Mouse (Mus musculus) megakaryocyte, adult 5-6 weeks (primary cell): ENCODE data around the gene Tmem19. TPM values are rescaled to one million over a fixed set of nuclear protein-coding genes. Genes with fewer than 3 reads are reported as not detected.
"Not testable (repeated sequence)": the region's sequence is repeated elsewhere in the genome, so short reads cannot be mapped to it uniquely, and the experiment has no call there.

ENCODE experiments used
- ATAC-seq: 2 replicates; pipeline ENCODE4 v1.8.0; 2016; ENCODE audit warnings: mild to moderate bottlenecking, inconsistent platforms; ENCODE audit not compliant: poor library complexity, severe bottlenecking
- total RNA-seq, 2 experiments: library from RNA; stranded (forward) in 1 of 2; stranded (reverse) in 1 of 2; fragments of 153-499, 151-499 nt in 1 of 2; fragments of 221-1000, 200-1000 nt in 1 of 2; gene quantifications; 2 replicates each; pipeline versions ENCODE4 v1.2.3 to v1.2.4; 2015 to 2017

The Tmem19 gene
- total RNA-seq, 2 experiments from 2014 or later: 16.6 to 20.2 TPM

- ATAC-seq: no peak
Measured at GRCm38 (mm10) chr10:115349509-115349908, 12.8 kb downstream of the Tmem19 start.

GRCm38 (mm10) chr10:115349029-115349428 is 13.3 kb downstream of the Tmem19 start:
- no peak for ATAC-seq

DNA sequence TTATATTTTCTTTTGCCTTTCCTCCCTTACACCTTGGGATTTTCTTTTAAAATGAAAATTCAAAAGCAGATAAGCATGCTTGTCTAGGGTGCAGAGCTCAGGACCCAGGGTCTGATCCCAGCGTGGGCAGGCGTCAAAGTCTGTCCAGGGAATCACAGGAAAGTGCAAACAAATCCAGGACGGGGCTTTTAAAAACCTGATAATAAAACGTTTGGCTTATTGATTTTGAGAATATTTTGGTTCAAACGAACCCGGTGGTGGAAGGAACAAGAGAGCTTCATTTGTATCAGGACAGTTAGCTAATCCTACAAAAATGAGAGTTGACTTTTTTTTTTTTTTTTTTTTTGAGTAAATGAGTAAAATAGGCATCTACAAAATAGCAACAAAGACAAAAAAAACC is 14.2 kb downstream of the Tmem19 start:
- no peak for ATAC-seq

DNA sequence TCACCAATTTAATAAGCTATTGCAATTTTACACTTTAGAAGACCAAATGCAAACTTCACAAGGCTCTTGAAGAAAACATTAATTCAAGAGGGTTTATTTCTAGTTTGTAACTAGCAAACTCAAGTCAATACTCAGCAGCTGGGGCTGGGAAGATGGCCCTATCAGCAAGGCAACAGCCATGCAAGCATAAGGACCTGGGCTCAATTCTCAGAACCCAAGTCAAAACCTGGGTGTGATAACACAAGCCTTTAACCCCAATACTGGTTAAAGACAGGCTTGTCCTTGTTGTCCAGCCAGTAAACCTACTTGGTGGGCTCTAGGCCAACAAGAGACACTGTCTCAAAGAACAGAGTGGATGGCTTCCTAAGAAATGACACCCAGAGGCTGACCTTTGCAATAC is 15.9 kb downstream of the Tmem19 start:
- no peak for ATAC-seq

DNA sequence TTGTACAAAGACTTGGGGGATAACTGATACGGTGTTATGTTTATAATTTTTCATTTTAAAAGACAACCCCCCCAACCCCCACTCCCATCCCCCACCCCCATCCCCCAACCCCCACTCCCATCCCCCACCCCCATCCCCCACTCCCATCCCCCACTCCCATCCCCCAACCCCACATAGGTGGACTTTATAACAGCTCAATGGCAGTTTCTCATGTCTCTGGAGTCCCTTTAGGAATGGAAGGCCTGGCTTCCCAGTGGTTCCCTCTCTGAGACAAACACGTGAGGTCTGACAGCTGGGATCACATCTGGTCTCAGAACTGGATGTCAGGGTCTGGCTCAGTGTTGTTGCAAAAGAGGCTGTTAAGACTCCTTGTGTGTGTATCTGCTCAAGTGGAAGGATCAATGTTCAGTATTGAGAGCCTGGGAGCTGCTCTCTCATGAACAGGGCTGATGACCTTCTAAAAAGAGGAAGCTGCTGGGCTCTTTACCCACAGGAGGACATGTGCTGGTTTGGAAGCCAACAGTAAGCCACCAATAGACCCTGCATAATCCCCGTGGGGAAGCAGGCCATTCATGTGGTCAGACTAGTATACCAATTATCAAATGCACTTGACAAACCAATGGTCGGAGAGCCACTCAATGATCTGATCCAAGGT is 19.4 kb downstream of the Tmem19 start:
- ATAC-seq: peak; percentile 78

GRCm38 (mm10) chr10:115339820-115340328 is 22.4 kb downstream of the Tmem19 start:
- peak; percentile 44; the same call in 1 of the 2 replicates for ATAC-seq

GRCm38 (mm10) chr10:115336901-115337300 is 25.4 kb downstream of the Tmem19 start:
- no peak for ATAC-seq

DNA sequence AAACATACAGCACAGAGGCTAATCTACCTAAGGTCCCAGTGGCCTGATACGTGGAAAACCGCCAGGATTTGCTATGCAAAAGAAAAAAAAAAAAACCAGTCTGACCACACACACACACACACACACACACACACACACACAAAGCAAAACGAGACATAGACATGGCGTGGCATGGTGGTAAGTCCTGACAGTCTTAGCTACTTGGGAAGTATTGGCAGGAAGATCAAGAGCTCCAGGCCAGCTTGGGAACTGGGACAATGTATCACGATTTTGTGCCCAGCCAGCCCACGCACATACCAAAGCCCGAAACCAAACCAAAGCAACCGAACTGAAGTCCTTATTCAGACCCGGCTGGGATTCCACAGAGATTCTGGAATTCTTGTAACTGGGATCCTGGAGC is 28.8 kb downstream of the Tmem19 start:
- no peak for ATAC-seq

GRCm38 (mm10) chr10:115332997-115333396 is 29.3 kb downstream of the Tmem19 start:
- no peak for ATAC-seq

GRCm38 (mm10) chr10:115332420-115332952 is 29.8 kb downstream of the Tmem19 start:
- ATAC-seq: no peak

DNA sequence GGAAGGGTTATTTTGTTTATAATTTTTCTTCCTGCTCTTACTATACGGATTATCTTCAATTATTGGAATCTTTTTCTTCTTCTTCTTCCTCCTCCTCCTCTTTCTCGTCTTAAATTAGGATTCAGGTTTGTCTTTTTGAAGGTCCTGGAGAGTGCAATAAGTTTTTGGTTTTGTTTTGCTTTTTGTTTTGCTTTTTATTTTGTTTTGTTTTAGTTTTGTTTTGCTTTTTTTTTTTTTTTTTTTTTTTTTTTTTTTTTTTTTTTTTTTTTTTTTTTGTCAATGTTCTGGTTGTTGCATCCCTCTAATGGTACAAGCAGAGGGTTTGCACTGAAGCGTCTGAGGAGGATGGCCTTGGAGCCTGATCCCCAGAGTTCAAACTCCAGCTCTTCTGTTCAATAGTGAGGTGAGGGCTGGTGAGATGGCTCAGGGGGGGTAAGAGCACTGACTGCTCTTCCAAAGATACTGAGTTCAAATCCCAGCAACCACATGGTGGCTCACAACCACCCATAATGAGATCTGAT is 33.2 kb downstream of the Tmem19 start:
- ATAC-seq: no peak

- ATAC-seq: peak; percentile 79
Measured at GRCm38 (mm10) chr10:115328514-115328913, 33.8 kb downstream of the Tmem19 start.

GRCm38 (mm10) chr10:115323295-115323694 is 39.0 kb downstream of the Tmem19 start:
- ATAC-seq: peak; percentile 86

DNA sequence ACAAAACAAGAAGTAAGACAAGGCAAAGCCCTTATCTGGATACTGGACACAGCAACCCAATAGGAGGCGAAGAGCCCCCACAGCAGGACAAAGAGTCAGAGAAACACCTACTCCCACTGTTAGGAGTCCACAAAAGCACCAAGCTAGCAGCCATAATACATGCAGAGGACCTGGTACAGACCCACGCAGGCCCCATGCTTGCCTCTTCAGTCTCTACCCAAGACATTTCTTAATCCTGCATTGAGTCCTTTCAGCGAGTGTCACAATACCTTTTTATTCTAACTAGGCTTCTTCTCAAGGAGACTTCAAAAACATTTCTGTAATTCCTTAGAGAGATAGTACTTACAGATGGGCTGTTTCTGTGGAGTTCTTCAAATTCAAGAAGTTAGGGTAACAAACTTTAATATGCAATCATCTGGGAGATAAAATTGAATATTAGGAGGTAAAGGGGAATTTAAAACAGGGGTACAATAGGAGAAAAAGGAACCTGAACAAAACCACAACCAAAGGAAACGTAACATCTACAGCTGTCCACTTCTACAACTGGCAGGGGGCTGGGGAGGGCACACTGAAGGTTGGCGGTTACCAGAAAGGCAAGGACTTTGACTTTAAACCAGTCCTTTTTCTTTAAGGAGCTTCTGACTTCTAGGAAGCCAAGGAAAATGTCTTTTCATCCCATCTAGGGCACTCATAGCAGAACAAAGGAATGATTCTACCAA is 40.8 kb downstream of the Tmem19 start:
- peak; percentile 53 for ATAC-seq

- ATAC-seq: not testable (repeated sequence)
Measured at GRCm38 (mm10) chr10:115318388-115318787, 43.9 kb downstream of the Tmem19 start.

DNA sequence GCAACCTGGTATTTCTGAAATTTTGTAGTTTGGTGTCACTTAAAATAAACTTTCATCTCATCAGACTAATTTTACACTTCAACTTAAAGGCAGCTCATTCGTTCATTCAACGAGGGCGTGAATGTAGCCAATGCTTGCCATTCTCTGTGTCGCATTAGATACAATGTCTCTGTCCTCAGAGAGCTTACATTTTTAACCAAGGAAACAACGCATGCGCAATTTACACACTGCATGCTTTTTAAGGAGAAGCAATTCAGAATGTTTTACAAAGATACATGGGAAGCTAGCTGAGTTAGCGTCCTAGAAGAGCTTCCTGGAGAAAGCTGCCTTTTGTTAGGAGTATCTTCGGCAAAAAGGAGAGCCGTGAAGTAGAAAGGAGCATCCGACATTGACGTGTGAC is 46.0 kb downstream of the Tmem19 start:
- no peak for ATAC-seq

- peak; percentile 66 for ATAC-seq
Measured at GRCm38 (mm10) chr10:115315473-115316171, 46.7 kb downstream of the Tmem19 start, which contains the start of gene Rab21. Gene Rab21 (minus strand): TSS chr10:115315594.

GRCm38 (mm10) chr10:115314582-115315452 is 47.5 kb downstream of the Tmem19 start:
- peak; percentile 19 for ATAC-seq

DNA sequence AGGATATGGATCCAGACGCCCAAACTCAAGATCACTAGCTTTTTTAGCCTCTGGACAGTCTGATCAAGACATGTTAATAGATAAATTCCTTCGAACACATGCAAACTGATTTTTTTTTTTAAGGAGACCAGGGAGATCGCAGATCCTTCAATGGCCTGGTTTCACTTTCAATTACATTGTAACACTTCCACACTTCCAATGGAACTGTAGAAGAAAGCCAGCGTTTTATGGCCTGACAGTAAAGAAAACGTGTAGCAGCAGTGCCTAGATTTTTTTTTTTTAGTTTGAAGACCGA is 48.1 kb downstream of the Tmem19 start:
- ATAC-seq: no peak

DNA sequence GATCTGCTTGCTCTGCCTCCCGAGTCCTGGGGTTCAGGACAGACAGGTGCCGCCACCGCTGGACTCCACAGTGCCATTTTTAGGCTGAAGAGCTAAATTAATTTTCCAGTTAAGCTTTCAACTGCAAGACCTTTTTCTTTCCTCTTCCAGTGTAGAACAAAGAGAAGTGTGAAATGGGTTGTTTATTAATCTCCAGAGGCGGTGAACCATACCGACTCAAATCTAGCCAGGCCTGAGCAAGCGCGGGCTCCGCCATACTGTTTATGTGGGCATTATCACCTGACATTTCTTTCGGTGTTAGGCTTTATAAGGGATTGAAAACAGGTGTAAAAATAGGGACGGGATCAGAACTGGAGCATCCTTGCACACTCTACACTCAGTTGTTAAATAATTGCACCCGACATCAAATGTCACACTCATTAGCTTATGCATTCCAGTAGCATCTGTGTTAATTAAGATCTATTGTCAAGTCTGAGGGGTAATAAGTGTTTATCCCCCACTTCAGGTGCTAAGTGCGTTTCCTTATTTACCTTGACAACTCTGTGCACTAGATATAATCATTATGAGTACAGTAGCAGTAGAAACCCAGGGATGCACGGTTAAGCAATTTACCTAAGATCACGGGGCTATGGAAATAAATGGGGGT is 48.5 kb downstream of the Tmem19 start:
- no peak for ATAC-seq
